Mouse (Mus musculus) midbrain, postnatal 0 days (tissue): ENCODE results near the gene Tspan31. TPM values are rescaled to one million over a fixed set of nuclear protein-coding genes. Genes with fewer than 3 reads are reported as not detected.
"Not testable (repeated sequence)": the region's sequence is repeated elsewhere in the genome, so short reads cannot be mapped to it uniquely, and the experiment has no call there.

Source experiments
- ATAC-seq: fragments of 200-750 bp; cut with Nextera tagmentation; 2 replicates; pipeline ENCODE4 v1.8.0; 2017; ENCODE audit warnings: moderate number of reproducible peaks, mild to moderate bottlenecking, moderate TSS enrichment, moderate library complexity; ENCODE audit not compliant: low FRiP score
- DNase-seq: peaks from one replicate; pipeline ENCODE4 v3.0.0-alpha.2; 2015; ENCODE audit warnings: low spot score
- H3K27ac ChIP-seq: fragments of 300-500 bp; sonication (generic); 2 replicates; pipeline ENCODE4 v1.5.1; 2014; ENCODE audit warnings: low read depth, mild to moderate bottlenecking, low read length, mixed read lengths
- H3K27me3 ChIP-seq: fragments of 300-500 bp; sonication (generic); 2 replicates; pipeline ENCODE4 v1.6.1; 2014; ENCODE audit warnings: low read length, control low read depth, mixed read lengths; ENCODE audit not compliant: insufficient read depth
- H3K36me3 ChIP-seq: fragments of 300-500 bp; sonication (generic); 2 replicates; pipeline ENCODE4 v1.6.1; 2014; ENCODE audit warnings: low read length, control low read depth, mixed read lengths; ENCODE audit not compliant: insufficient read depth
- H3K4me1 ChIP-seq: fragments of 300-500 bp; sonication (generic); 2 replicates; pipeline ENCODE4 v1.6.1; 2014; ENCODE audit warnings: mild to moderate bottlenecking, control low read depth, antibody characterized with exemption, low read length, mixed read lengths; ENCODE audit not compliant: insufficient read depth
- H3K4me2 ChIP-seq: fragments of 300-500 bp; sonication (generic); 2 replicates; pipeline ENCODE4 v1.6.1; 2014; ENCODE audit warnings: low read depth, mild to moderate bottlenecking, low read length, mixed read lengths; ENCODE audit not compliant: poor library complexity, severe bottlenecking
- H3K4me3 ChIP-seq: fragments of 300-500 bp; sonication (generic); 2 replicates; pipeline ENCODE4 v1.5.1; 2014; ENCODE audit warnings: low read depth, mild to moderate bottlenecking, low read length, moderate library complexity
- H3K9ac ChIP-seq: fragments of 300-500 bp; sonication (generic); replicated peaks from 2 replicates; pipeline ENCODE4 v1.6.1; 2014; ENCODE audit warnings: mild to moderate bottlenecking, low read length, moderate library complexity, mixed read lengths; ENCODE audit not compliant: poor library complexity, severe bottlenecking
- H3K9me3 ChIP-seq: fragments of 300-500 bp; sonication (generic); 2 replicates; pipeline ENCODE4 v1.6.1; 2016; ENCODE audit warnings: low read length, control low read depth
- CTCF ChIP-seq: IDR thresholded peaks from 2 replicates; pipeline ENCODE4 v1.5.1; 2016; ENCODE audit warnings: antibody characterized with exemption, mild to moderate bottlenecking
- WGBS: fragments of 180-500 bp; shearing (Covaris S2); extraction: QIAGEN DNeasy Blood & Tissue Kit; methylation state at CpG from one replicate; pipeline ENCODE4 v1.1.7; 2014; 5-methylcytosine and 5-hydroxymethylcytosine counted together
- polyA plus RNA-seq: library from polyadenylated mRNA; unstranded; fragments of >200 nt; fragmentation: Nextera tagmentation; extraction: Ambion mirVana; gene quantifications from 2 replicates; pipeline ENCODE4 v1.2.1, GENCODE M21; 2015
- total RNA-seq: library from RNA; depleted of rRNA; stranded (reverse); fragments of >200 nt; gene quantifications from 2 replicates; pipeline ENCODE4 v1.2.3, GENCODE M21; 2014

Tspan31 gene
- total and polyA plus RNA-seq, 2 experiments from 2014 or later = 101 to 122 TPM

DNA sequence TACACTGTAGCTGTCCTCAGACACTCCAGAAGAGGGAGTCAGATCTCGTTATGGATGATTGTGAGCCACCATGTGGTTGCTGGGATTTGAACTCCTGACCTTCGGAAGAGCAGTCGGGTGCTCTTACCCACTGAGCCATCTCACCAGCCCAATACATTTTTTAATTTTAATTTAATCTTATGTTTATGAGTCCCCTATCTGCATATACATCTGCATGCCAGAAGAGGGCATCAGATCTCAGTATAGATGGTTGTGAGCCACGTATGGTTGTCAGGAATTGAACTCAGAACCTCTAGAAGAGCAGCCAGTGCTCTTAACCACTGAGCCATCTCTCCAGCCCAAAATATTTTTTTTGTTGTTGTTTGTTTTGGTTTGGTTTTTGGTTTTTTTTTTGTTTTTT is 2.2 kb upstream of the Tspan31 start:
- DNase-seq, H3K27ac ChIP-seq, H3K4me2 ChIP-seq, H3K4me1 ChIP-seq, H3K9me3 ChIP-seq, H3K4me3 ChIP-seq, H3K27me3 ChIP-seq, H3K9ac ChIP-seq, ATAC-seq: not testable (repeated sequence)
- peaks cover 13% of the 10 kb centered on the region for H3K36me3 ChIP-seq
- 84% methylated on average over 4 of the region's 4 CpGs for WGBS
- peak; percentile 33; the same call in 1 of the 2 replicates for TF ChIP-seq CTCF

DNA sequence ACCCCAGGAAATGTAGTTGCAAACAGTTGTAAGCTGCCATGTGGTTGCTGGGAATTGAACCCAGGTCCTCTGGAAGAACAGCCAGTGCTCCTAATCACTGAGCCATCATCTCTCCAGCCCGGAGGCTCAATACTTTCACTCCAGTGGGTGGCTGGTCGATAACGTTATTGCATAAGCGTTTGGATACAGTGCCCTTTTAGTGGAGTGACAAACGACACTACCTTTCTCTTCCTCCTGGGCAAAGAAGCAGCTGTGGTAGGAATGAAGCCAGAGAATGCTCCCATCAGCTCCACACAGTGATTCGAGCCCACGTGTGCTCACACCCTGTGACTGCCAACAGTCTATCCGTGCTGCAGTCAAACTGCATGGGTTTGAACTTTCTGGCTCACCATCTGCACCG is 1.1 kb upstream of the Tspan31 start:
- H3K4me1 ChIP-seq = peaks cover 8% of the 10 kb centered on the region; the same call in 1 of the 2 replicates

DNA sequence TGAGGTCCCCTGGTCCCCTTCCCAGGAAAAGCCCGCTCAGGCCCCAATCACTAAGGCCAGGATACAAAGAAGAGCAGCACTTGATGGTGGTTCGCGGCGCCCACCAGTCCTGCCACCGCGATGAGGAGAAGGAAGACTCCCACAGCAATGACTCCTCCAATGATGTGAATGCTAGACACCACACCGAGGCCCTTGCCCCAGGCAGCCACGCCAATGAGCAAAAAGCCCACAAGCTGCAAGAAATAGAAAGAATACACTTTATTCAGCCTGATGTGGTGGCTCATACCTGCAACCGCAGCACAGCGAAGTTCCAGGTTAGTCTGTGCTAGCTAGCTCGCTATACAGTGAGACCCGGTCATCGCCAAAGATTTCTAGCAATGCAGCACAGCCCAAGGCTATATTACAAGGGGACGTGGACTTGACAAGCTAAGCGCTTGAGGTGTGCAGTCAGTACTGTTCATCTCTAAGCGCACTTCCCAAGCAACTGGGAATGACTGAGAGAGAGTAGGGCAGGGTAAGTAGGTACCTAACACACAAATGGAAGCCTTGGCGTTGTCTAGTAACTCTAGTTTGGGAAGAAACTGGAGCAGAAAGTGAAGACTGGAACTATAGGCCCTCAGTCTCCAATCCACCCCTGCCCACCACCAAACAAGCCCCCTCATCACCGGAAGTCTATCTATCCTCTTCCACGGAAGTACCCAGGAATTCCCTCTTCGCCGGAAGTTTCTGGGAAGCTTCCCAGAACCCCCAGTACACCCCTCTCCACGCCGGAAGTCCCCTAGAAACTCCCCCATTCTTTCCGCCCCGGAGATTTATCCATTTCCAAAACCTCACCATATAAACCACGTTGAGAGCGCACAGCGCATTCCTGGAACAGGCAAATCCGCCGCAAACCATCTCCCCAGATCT is 529 bp downstream of the Tspan31 start:
- peak overlapping the region; percentile 45 for H3K4me3 ChIP-seq
- peak; percentile 78 for ATAC-seq
- 6% methylated on average over 30 of the region's 30 CpGs for WGBS
- peak overlapping the region; percentile 77 for H3K27ac ChIP-seq
- peak overlapping the region; percentile 59 for H3K9ac ChIP-seq
- peaks cover 35% of the 10 kb centered on the region for H3K36me3 ChIP-seq
- peaks cover 4% of the 10 kb centered on the region; the same call in 1 of the 2 replicates for H3K4me1 ChIP-seq
- H3K4me2 ChIP-seq = peak overlapping the region; percentile 87
- no peak for TF ChIP-seq CTCF
- no peaks in the 10 kb centered on the region for H3K9me3 ChIP-seq
- peak; percentile 89 for DNase-seq
- no peaks in the 10 kb centered on the region for H3K27me3 ChIP-seq

More for the DNA sequence above, 1.1 kb upstream of the Tspan31 start:
- WGBS = 79% methylated on average over 9 of the region's 9 CpGs
- no peak for TF ChIP-seq CTCF
- Histone ChIP-seq H3K27me3 (no peaks in the 10 kb centered on the region), H3K4me2 (peak overlapping the region; percentile 75), H3K36me3 (peaks cover 22% of the 10 kb centered on the region), H3K9ac (peak overlapping the region; percentile 59; the same call in 1 of the 2 replicates), H3K27ac (peak overlapping the region; percentile 85), H3K4me3 (peak overlapping the region; percentile 45), H3K9me3 (no peaks in the 10 kb centered on the region)
- ATAC-seq = no peak
- no peak for DNase-seq

DNA sequence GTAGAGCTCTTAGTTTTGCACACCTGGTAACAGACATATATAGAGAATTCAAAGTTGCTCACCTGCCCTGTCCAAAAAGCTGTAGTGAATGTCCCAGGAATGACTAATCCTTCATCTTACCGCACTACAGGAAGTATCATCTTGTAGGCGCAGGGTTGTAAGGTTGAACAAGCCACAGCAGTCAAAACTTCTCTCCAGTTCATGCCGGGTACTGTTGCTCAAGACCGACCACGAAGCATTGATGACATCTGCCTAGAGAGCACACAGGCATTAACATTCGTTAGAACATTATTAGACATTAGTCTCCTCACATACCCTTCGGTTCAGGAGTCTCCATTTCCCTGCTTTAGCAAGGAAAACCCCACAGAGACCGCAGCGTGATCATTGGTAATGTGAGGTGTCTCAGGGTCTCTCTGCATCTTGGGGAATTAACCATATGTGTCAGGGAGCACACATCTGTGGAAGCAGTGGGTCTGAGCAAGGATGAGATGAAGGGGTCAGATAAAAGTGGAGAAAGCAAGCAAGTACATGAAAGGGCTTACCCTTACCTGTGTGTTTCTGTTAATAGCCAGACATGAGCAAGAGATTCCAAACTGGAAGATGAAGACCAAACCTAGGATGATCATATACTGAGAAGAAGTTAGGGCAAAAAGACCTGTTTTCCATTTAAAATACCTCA is 1.6 kb downstream of the Tspan31 start:
- no peak overlapping the region for H3K9ac ChIP-seq
- peaks cover 35% of the 10 kb centered on the region for H3K36me3 ChIP-seq
- TF ChIP-seq CTCF = no peak
- DNase-seq (no peak), ATAC-seq (no peak)
- H3K4me2 ChIP-seq = peak overlapping the region; percentile 87
- H3K27me3 ChIP-seq = no peaks in the 10 kb centered on the region
- H3K9me3 ChIP-seq = no peaks in the 10 kb centered on the region
- H3K27ac ChIP-seq = 0 out of 2 replicates have a peak overlapping the region, but pooled peaks have one; percentile 77
- WGBS = 82% methylated on average over 9 of the region's 9 CpGs
- 0 out of 2 replicates have a peak overlapping the region, but pooled peaks have one; percentile 45 for H3K4me3 ChIP-seq
- H3K4me1 ChIP-seq = peaks cover 4% of the 10 kb centered on the region; the same call in 1 of the 2 replicates

DNA sequence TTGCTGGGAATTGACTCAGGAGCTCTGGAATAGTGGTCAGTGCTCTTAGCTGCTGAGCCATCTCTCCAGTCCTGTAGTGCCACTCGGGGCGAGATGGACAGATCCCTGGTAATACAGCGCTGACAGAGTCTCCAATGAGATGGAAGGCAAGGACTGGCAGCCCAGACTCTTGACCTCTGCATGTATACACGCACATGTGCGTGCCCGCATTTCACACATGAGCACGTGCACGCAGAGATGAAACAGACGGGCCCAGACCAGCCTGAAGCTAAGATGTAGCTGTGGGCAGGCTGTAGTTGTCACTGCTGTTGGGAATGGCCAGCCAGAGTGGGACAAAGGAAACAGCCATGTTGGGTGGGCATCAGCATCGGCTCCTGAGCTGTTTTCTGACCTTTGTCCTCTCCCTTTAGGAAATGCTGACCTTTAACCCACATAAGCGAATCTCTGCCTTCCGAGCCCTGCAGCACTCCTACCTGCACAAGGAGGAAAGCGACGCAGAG is 3.5 kb downstream of the Tspan31 start:
- no peak for TF ChIP-seq CTCF
- 89% methylated on average over 14 of the region's 14 CpGs for WGBS

More for the DNA sequence above, 3.5 kb downstream of the Tspan31 start:
- H3K27ac ChIP-seq = no peak overlapping the region
- H3K36me3 ChIP-seq = peaks cover 35% of the 10 kb centered on the region
- no peak overlapping the region for H3K4me3 ChIP-seq
- H3K4me1 ChIP-seq = peaks cover 4% of the 10 kb centered on the region; the same call in 1 of the 2 replicates
- no peak overlapping the region for H3K4me2 ChIP-seq
- no peaks in the 10 kb centered on the region for H3K27me3 ChIP-seq
- no peaks in the 10 kb centered on the region for H3K9me3 ChIP-seq
- DNase-seq = no peak
- H3K9ac ChIP-seq = no peak overlapping the region
- no peak for ATAC-seq
